Mouse (Mus musculus) stomach, embryonic 15.5 days (tissue): Measurements from ENCODE around the gene Poc1b. TPM values are rescaled to one million over a fixed set of nuclear protein-coding genes. Genes with fewer than 3 reads are reported as not detected.

Experiments used
- ATAC-seq: fragments of 200-750 bp; cut with Nextera tagmentation; 2 replicates; pipeline ENCODE4 v1.8.0; 2017; ENCODE audit warnings: low read depth, moderate number of reproducible peaks, moderate TSS enrichment; ENCODE audit not compliant: insufficient read depth, low FRiP score
- H3K27ac ChIP-seq: fragments of 300-500 bp; sonication (generic); 2 replicates; pipeline ENCODE4 v1.5.1; 2015; ENCODE audit warnings: mild to moderate bottlenecking, inconsistent platforms
- H3K27me3 ChIP-seq: fragments of 300-500 bp; sonication (generic); replicated peaks from 2 replicates; pipeline ENCODE4 v1.6.1; 2015; ENCODE audit warnings: inconsistent platforms
- H3K36me3 ChIP-seq: fragments of 300-500 bp; sonication (generic); 2 replicates; pipeline ENCODE4 v1.6.1; 2015; ENCODE audit warnings: inconsistent platforms
- H3K4me1 ChIP-seq: fragments of 300-500 bp; sonication (generic); 2 replicates; pipeline ENCODE4 v1.6.1; 2015; ENCODE audit warnings: inconsistent platforms
- H3K4me2 ChIP-seq: fragments of 300-500 bp; sonication (generic); 2 replicates; pipeline ENCODE4 v1.6.1; 2015; ENCODE audit warnings: mild to moderate bottlenecking, inconsistent platforms
- H3K4me3 ChIP-seq: fragments of 300-500 bp; sonication (generic); replicated peaks from 2 replicates; pipeline ENCODE4 v1.5.1; 2015; ENCODE audit warnings: inconsistent platforms
- H3K9ac ChIP-seq: fragments of 300-500 bp; sonication (generic); 2 replicates; pipeline ENCODE4 v1.6.1; 2015; ENCODE audit warnings: inconsistent platforms
- H3K9me3 ChIP-seq: fragments of 300-500 bp; sonication (generic); 2 replicates; pipeline ENCODE4 v1.6.1; 2016; ENCODE audit warnings: inconsistent platforms
- WGBS: fragments of 180-500 bp; shearing (Covaris S2); methylation state at CpG from one replicate; pipeline ENCODE4 v1.1.7; 2015; 5-methylcytosine and 5-hydroxymethylcytosine counted together
- polyA plus RNA-seq: library from polyadenylated mRNA; unstranded; fragments of >200 nt; fragmentation: Nextera tagmentation; extraction: Ambion mirVana; gene quantifications from 2 replicates; pipeline ENCODE4 v1.2.1, GENCODE M21; 2015

Poc1b gene
- polyA plus RNA-seq, 1 experiment from 2014 or later: 17.7 TPM

DNA sequence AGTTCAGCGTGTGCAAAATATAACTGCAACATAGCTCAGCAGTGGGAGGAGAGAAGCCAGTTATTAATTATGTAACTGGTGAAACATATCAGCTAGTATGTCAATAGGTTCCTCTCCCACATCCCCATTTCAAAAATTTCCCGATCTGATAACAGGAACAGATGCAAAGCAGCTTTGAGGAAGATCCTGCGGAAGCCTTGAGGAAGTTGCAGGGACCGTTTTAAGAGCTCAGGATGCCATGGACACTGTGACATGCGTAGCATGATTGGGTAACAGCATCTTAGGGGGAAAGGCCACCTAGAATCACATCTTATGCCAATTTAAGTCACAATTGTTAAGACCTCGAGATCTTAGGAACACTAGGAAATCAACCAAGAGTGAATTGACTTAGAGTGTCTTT, 16.9 kb upstream of the Poc1b start:
- Histone ChIP-seq H3K9me3 (no peaks in the 10 kb centered on the region), H3K4me3 (no peak overlapping the region), H3K4me2 (no peak overlapping the region), H3K36me3 (no peaks in the 10 kb centered on the region), H3K27ac (no peak overlapping the region), H3K27me3 (no peaks in the 10 kb centered on the region), H3K9ac (no peak overlapping the region), H3K4me1 (no peaks in the 10 kb centered on the region)
- ATAC-seq: no peak
- 73% methylated on average over 6 of the region's 6 CpGs for WGBS

DNA sequence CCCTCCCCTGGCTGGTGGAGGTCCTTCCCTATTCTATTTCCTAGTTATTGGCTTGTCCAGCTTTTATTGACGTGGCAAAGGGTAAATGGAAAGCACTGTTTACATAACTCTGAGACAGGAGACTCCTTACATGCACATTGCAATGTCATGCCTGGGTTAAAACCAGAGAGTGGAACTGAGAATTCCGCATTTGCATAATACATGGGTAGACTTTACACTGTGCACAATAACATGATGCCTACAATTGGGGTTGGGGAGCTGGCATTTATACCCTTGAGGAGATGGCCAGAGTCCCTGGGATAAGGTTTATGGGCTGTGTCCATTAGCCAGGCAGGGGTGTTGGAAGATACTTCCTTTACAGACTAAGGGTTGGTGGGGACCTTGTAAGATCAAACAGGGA, 13.5 kb upstream of the Poc1b start:
- Histone ChIP-seq H3K27me3 (no peaks in the 10 kb centered on the region), H3K27ac (no peak overlapping the region), H3K36me3 (no peaks in the 10 kb centered on the region), H3K4me1 (no peaks in the 10 kb centered on the region), H3K4me3 (no peak overlapping the region), H3K4me2 (no peak overlapping the region), H3K9me3 (no peaks in the 10 kb centered on the region), H3K9ac (no peak overlapping the region)
- 62% methylated on average over 2 of the region's 2 CpGs for WGBS
- no peak for ATAC-seq

DNA sequence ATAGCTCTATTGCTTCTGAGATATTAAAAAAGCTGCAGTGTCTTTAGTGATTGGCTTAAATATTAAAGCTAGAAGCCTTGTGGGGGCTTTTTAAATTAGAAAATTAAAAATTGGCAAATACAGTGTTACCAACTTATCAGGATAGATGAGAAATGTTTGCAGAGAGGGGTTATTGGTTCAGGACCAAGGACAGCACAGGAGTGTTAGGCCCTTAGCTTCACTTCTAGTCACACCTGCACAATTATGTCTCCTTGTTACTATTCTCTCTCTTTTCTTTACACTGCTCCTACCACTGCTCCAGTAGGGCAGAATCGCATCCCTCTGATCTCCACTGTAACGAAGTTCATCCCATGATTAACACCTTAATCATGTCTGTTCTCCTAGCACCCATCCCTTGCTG, 11.7 kb upstream of the Poc1b start:
- no peak for ATAC-seq
- Histone ChIP-seq H3K36me3 (no peaks in the 10 kb centered on the region), H3K9me3 (no peaks in the 10 kb centered on the region), H3K4me2 (no peak overlapping the region), H3K9ac (no peak overlapping the region), H3K4me3 (no peak overlapping the region), H3K27me3 (no peaks in the 10 kb centered on the region), H3K27ac (no peak overlapping the region), H3K4me1 (no peaks in the 10 kb centered on the region)
- WGBS: 69% methylated on average over 2 of the region's 2 CpGs

DNA sequence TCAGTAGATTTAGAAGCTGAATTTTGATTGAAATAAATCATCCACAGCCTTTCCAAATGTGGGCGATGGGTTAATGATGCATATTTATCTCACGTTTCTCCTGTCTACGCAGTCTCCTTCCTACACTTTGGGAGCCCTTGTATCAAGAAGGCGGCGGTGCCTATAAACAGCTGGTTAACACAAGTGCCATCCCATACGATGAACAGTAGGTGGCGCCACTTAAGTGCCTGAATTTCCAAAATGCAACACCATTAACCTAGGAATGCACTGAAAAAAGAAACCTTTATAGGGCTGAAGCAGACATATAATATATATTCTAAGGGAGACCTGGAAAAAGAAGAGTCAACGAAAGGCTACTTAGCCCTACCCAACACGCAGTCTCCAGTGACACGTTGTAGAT, 9.5 kb upstream of the Poc1b start:
- Histone ChIP-seq H3K36me3 (no peaks in the 10 kb centered on the region), H3K4me2 (no peak overlapping the region), H3K9me3 (no peaks in the 10 kb centered on the region), H3K4me1 (no peaks in the 10 kb centered on the region), H3K27ac (no peak overlapping the region), H3K9ac (no peak overlapping the region), H3K27me3 (no peaks in the 10 kb centered on the region), H3K4me3 (no peak overlapping the region)
- no peak for ATAC-seq
- WGBS: 75% methylated on average over 10 of the region's 10 CpGs

DNA sequence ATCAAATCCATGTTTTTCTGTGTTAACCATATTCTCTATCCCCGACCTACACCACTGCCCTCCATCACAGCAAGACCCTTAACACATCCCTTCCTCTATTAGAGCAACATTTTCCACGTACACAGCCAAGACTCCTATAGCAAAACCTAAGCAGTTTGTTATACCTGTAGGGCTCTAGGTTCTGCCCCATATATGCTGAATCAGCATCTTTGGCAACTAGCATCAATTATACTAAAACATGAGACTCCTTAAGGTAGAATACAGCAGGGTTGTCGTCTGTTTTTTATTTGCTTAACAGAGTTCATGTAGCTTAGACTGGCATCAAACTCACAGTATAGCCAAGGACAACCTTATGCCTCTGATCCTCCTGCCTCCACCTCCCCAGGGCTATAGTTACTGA, 1.3 kb upstream of the Poc1b start:
- WGBS: 83% methylated on average over 3 of the region's 3 CpGs
- no peak overlapping the region for H3K4me2 ChIP-seq
- ATAC-seq: no peak
- H3K9ac ChIP-seq: no peak overlapping the region
- peaks cover 14% of the 10 kb centered on the region for H3K36me3 ChIP-seq
- H3K27me3 ChIP-seq: no peaks in the 10 kb centered on the region
- no peaks in the 10 kb centered on the region for H3K9me3 ChIP-seq
- no peak overlapping the region for H3K4me3 ChIP-seq
- no peaks in the 10 kb centered on the region for H3K4me1 ChIP-seq
- no peak overlapping the region for H3K27ac ChIP-seq

DNA sequence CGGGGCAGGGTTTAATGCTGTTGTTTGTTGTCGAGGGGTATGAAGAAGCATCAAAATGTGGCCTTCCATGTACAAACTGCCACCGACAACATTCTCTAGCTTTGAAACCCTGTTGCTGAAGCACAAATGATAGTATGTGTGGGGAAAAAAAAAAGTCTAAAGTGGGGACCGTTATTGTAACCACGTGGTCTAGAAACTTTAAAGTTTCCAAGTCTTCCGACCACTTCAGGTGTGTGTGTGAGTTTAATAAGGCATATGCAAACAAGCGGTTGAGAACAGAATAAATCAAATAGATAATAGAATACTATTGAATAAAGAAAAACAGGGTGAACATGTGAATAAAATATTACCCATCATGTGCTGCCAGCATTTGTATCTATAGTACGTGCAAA, 529 bp upstream of the Poc1b start:
- no peak for ATAC-seq
- Histone ChIP-seq H3K4me2 (peak overlapping the region; percentile 51), H3K9ac (no peak overlapping the region), H3K4me1 (peaks cover 2% of the 10 kb centered on the region; the same call in 1 of the 2 replicates), H3K36me3 (peaks cover 17% of the 10 kb centered on the region), H3K27me3 (no peaks in the 10 kb centered on the region), H3K4me3 (peak overlapping the region; percentile 99), H3K27ac (0 out of 2 replicates have a peak overlapping the region, but pooled peaks have one; percentile 87), H3K9me3 (no peaks in the 10 kb centered on the region)
- WGBS: 32% methylated on average over 8 of the region's 8 CpGs

DNA sequence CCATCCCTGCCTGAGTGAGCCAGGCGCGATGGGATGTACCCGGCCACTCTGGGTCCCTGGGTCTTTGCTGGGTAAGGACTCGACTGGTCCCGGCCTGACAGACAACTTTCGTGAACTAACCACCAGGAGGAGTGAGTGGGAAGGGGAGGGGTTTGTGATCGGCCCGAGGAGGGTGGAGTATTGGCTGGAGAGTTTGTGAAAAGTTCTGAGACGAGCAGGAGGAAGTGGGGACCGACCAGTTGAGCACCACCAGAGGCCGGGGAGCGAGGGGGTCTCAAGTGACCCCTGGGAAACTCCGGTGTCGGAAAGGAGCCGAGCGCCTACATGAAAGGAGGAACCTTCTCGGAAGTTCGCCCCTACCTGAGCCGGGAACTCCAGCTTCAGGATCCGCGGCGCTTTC, 1.1 kb downstream of the Poc1b start, which contains the start of gene Galnt4:
Gene Galnt4 (plus strand): TSS at position 196 of the 400 bp plus-strand sequence.
- Histone ChIP-seq H3K27ac (peak within 1 kb of the TSS; percentile 87), H3K9me3 (no peaks in the 10 kb centered on the region), H3K36me3 (peaks cover 17% of the 10 kb centered on the region), H3K4me1 (peaks cover 4% of the 10 kb centered on the region; the same call in 1 of the 2 replicates), H3K4me3 (peak within 1 kb of the TSS; percentile 99), H3K4me2 (peak within 1 kb of the TSS; percentile 98), H3K9ac (peak within 1 kb of the TSS; percentile 83), H3K27me3 (no peaks in the 10 kb centered on the region)
- peak; percentile 85 for ATAC-seq
- under 1% methylated on average over 22 of the region's 22 CpGs for WGBS

DNA sequence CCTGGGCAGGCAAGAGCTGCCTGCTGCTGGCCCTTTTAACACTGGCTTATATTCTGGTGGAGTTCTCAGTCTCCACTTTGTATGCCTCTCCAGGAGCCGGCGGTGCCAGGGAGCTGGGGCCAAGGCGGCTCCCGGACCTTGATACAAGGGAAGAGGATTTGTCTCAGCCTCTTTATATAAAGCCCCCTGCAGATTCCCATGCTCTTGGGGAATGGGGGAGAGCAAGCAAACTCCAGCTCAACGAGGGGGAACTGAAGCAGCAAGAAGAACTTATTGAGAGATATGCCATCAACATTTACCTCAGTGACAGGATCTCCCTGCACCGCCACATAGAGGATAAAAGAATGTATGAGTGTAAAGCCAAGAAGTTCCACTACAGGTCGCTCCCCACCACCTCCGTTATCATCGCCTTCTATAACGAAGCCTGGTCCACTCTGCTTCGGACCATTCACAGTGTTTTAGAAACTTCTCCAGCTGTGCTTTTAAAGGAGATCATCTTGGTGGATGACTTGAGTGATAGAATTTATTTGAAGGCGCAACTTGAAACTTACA, 1.7 kb downstream of the Poc1b start:
- H3K9ac ChIP-seq: peak overlapping the region; percentile 37
- no peaks in the 10 kb centered on the region for H3K9me3 ChIP-seq
- H3K4me1 ChIP-seq: peaks cover 6% of the 10 kb centered on the region; the same call in 1 of the 2 replicates
- peaks cover 17% of the 10 kb centered on the region for H3K36me3 ChIP-seq
- peak overlapping the region; percentile 87 for H3K27ac ChIP-seq
- H3K4me2 ChIP-seq: peak overlapping the region; percentile 98
- no peak for ATAC-seq
- H3K4me3 ChIP-seq: peak overlapping the region; percentile 99
- no peaks in the 10 kb centered on the region for H3K27me3 ChIP-seq
- 31% methylated on average over 12 of the region's 12 CpGs for WGBS

DNA sequence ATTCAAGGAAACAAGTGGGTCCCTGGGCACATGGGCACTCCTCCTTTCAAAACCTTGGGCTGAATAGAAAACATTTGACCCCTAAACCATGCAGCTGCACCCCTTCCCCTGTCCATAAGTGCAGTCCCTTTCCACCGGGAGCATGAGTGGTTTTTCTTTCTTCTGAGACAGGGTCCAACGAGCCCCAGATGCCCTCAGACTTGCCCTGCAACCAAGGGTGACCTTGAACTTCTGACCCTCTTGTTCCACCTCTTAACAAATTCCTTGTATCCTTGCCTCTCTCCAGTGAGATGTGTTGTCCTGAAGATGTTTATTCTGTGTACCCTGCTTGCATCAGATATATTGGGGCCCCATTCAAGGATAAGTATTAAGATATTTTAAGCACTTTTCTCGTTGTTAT, 6.7 kb downstream of the Poc1b start:
- 34% methylated on average over 3 of the region's 3 CpGs for WGBS
- Histone ChIP-seq H3K4me3 (no peak overlapping the region), H3K27me3 (no peaks in the 10 kb centered on the region), H3K9me3 (no peaks in the 10 kb centered on the region), H3K36me3 (peaks cover 17% of the 10 kb centered on the region), H3K9ac (no peak overlapping the region), H3K4me1 (peaks cover 16% of the 10 kb centered on the region), H3K27ac (peak overlapping the region; percentile 70), H3K4me2 (no peak overlapping the region)
- ATAC-seq: no peak

DNA sequence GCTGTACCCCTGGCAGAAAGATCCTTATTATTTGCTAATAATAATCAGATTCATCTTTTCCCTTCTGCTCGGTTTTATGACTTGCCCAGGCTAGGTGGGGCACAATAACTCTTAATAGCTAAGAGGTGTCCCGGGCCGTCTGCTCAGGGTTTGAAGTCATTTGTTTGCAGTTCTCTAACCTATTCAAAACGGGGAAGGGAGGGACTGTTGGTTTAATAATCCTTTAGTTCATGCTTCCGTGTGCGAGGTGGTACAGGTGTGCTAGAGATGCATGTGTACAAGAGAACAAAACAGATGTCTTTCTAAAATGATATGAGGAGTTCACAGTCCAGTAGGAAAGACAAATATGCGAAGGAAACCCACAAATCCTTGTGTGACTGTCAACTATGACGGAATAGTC, 7.5 kb downstream of the Poc1b start:
- Histone ChIP-seq H3K4me2 (peak overlapping the region; percentile 19; the same call in 1 of the 2 replicates), H3K9ac (no peak overlapping the region), H3K9me3 (no peaks in the 10 kb centered on the region), H3K4me1 (peaks cover 18% of the 10 kb centered on the region), H3K4me3 (no peak overlapping the region), H3K27ac (peak overlapping the region; percentile 88), H3K27me3 (no peaks in the 10 kb centered on the region), H3K36me3 (peaks cover 13% of the 10 kb centered on the region)
- 68% methylated on average over 8 of the region's 8 CpGs for WGBS
- peak; percentile 57 for ATAC-seq

DNA sequence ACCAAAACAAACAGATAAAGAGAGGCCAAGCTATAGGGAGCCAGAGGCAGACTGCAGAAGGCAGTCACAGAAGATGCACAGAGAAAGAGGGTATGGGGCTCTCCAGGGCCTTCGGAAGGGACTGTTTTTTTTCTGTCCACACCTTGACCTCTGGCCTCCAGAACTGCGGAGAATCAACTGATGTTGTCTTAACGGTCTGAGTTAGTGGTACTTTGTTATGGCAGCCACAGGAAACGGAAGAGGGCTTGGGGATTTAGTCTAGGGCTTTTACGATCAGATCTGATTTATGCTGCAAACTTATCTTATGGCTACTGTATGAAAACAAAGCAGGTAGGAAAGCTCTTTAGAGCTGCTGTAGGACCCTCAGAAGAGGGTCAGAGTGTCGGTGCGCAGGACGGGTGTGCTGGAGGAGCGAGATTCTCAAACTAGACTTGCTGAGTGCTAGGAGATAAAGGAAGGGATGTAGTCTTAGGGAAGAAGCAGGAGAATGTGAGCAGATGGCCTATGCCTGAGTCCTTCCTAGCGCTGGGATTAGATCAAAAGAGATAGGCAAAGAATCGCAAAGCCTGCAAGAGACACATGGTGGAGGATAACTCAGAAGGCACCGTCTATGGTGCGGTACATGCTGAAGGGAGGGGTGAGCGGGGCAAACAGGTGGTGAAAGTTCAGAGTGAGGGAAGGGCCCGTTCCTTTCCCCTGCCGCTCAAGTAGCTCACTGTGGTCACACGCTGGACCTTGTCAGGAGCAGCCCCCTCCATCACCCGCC, 8.8 kb downstream of the Poc1b start:
- peaks cover 18% of the 10 kb centered on the region for H3K4me1 ChIP-seq

DNA sequence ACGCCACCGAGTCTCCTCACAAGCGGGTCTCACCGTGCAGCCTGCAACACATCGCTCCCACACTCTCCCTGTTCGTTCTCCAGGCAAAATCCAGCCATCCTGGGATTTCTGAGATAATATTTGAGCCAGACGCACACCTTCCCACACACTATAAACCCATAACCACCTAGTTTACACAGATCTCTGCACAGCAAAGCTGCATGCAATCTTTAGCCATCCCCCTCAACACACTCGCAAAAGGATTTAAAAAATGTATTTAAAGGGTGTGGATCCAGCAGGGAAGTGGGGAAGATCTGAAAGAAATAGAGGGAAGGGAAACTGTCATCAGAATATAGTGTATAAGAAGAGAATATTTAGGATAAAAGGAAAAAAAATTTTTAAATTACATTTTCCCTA, 9.4 kb downstream of the Poc1b start:
- Histone ChIP-seq H3K4me1 (peaks cover 17% of the 10 kb centered on the region), H3K27me3 (no peaks in the 10 kb centered on the region), H3K4me3 (no peak overlapping the region), H3K9ac (no peak overlapping the region), H3K27ac (peak overlapping the region; percentile 55), H3K36me3 (no peaks in the 10 kb centered on the region), H3K9me3 (no peaks in the 10 kb centered on the region), H3K4me2 (peak overlapping the region; percentile 6; the same call in 1 of the 2 replicates)
- 55% methylated on average over 8 of the region's 8 CpGs for WGBS
- no peak for ATAC-seq

More for the DNA sequence above, 8.8 kb downstream of the Poc1b start:
- Histone ChIP-seq H3K4me2 (peak overlapping the region; percentile 6; the same call in 1 of the 2 replicates), H3K9me3 (no peaks in the 10 kb centered on the region), H3K9ac (no peak overlapping the region), H3K36me3 (peaks cover 3% of the 10 kb centered on the region; the same call in 1 of the 2 replicates), H3K4me3 (no peak overlapping the region), H3K27me3 (no peaks in the 10 kb centered on the region), H3K27ac (peak overlapping the region; percentile 55)
- WGBS: 33% methylated on average over 18 of the region's 18 CpGs
- no peak for ATAC-seq
